Mouse (Mus musculus): ENCODE data around the gene Cpe.

DNA sequence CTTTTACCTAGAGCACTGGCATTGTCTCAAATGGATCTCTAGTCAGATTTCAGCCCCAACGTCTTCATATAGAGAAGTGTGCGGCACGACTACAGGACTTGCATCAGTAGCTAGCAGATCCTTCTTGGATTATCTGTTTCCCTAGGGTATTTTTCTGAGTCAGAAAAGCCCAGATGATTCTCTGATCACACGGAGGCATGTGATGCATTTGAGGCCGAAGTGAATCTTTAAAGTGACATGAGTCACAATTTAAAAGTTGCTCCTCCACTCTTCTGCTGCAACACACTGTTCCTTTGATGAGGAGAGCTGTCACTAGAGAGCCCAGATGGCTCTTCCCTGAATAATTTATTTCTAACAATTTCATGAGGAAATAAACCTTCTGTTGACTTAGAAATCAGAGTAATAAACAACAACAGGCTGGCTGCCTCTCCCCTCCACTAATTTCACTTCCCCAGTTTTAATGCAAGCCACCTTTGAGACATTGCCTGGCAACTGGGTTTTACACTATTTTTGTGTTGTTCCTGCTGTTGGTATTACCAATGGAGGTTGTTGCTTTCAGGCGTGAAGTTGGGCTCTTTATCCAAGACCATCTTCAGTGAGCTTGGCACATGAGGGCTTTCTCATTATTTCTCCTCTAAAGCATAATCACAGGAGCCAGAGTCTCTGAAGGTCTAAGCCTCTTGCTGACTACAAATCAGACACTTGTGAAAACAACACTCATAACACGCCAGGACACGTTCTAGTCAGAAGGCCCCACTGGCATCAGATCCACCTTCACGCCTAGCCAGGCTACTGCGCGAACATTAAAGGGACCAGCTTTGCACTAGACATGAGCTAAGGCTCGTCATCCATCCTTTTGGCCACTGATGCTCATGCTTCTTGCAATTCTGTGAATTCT lies 48.5 kb downstream of the Cpe start:
- no peak for TF ChIP-seq CTCF (IDR thresholded peaks at IDR 0.05; ENCODE audit: borderline replicate concordance, insufficient read depth, low read length)
- no peak for TF ChIP-seq POLR2A (IDR thresholded peaks at IDR 0.05; ENCODE audit: low read depth, low read length)
